Mouse (Mus musculus): Measurements from ENCODE around the gene Defb20. TPM values are rescaled to one million over a fixed set of nuclear protein-coding genes. Genes with fewer than 3 reads are reported as not detected.

The Defb20 gene
- polyA plus RNA-seq (2017; shearing (Covaris generic)) = not detected

DNA sequence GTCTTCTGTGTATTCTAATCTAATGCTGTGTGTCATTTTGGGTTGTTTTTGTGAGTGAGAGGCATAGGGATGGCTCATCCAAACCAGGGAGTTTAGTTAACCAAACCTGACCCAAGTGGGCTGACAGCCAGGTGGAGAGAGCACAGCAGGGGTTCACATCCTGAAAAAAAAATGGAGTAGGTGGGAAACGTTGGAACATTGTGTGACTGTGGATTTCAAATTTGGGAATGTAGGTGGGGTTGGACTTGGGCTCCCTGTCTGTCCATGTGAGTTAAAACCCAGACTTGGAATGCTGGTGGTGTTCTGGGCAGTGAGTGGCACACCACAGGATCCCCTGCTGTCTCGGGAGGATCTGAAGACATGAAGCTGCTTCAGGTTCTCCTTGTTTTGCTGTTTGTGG is at the start of gene Defb20:
Gene Defb20, plus strand, starts transcription at position 301 of the 400 bp plus-strand sequence.

DNA sequence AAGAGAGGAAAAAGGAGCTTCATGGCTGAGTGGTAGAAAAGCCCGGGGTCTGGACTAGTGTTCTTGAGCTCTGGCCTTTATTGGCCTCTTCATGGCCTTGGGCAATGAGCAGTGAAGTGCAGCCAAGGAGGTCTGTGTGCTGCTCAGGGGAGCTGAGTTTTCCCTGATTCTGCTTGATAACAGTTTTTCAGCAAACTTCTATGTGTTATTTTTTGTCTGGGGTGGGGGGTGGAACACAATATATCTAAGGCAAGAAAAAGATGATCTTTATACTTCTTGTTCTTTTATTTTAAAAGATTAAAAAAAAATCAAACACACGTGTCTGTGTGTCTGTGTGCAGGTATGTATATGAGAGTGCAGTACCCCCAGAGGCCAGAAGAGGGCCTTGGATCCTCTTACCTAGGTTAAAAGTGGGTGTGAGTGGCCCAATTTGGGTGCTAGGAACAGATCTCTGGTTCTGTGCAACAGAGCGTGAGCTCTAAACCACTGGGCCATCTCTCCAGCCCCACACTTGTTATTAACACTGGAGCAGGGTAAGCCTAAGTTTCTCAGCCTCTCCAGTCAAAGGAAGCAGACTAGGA is 12.2 kb upstream of the Defb20 start, which contains the start of gene Defb23:
Gene Defb23, minus strand, starts transcription at position 51 of the 581 bp plus-strand sequence.

DNA sequence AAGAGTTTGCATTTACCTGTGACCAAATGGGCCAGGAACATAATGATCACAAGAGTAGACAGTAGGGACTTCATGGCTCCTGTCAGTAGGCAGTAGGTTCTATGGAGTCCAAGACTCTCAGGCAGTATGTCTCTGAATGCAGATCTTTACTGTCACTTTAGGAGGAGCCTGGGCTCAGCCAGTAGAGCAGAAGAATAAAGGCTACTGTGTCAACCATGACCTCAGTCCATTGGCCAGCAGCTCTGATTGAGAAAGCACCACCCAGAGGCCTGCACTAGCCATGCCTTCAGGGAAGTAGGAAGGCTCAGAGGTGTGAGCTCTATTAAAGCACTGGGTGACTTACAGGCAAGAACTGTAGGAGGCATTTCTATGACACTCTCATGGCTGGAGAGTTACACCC is 13.2 kb downstream of the Defb20 start, which contains the start of gene Defb22:
Gene Defb22, minus strand, starts transcription at position 101 of the 400 bp plus-strand sequence.

DNA sequence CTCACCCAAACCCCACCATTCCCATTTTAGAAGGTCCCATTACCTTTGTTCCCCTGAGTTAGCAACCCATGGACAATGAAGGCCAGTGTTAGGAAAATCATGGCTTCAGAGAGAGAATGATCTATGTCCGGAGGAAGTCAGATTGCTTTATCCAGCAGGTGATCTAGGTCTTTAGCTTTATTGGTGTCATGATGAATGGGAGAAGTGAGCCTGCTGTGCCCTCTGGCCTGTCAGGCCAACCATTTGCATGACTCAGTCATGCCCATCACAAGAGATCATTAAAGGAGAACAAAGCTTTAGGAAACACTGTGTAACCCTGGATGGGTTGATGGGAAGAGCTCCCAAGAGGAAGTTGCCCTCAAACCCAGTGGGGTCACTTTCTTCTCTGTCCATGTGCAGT is 34.7 kb downstream of the Defb20 start, which contains the start of gene Defb26:
Gene Defb26, minus strand, starts transcription at position 101 of the 400 bp plus-strand sequence.

DNA sequence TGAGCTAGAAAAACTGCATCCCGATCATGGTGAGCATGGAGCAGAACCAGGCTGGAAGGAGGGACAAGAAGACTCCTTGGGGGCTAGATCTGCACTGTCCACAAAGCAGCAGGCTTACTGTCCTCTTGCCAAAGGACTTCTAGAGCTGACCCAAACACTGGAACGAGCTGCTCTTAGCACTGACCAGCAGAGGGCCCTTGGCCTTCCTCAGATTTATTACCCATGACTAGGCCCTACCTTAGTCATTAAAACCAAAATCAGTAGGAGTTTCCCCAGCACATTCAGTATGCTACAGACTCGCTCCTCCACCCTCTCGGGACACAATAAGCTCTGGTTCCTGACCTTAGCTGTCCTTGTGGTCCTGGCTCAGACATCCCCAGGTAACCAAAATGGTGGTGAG is 41.1 kb downstream of the Defb20 start, which contains the start of gene Defb28:
Gene Defb28, plus strand, starts transcription at position 275 of the 400 bp plus-strand sequence.

Other genes with a start within 250 kb of the Defb20 start
- 62.9 TPM for gene Tbc1d20, start 183.2 kb upstream of the Defb20 start, polyA plus RNA-seq (2017; shearing (Covaris generic))
- 247 TPM for gene Rbck1, start 144.4 kb upstream of the Defb20 start, polyA plus RNA-seq (2017; shearing (Covaris generic))
- gene Trib3, start 133.0 kb upstream of the Defb20 start, polyA plus RNA-seq (2017; shearing (Covaris generic)) = 4.6 TPM
- gene Nrsn2, start 100.4 kb upstream of the Defb20 start, polyA plus RNA-seq (2017; shearing (Covaris generic)) = not detected
- gene Sox12, start 79.0 kb upstream of the Defb20 start, polyA plus RNA-seq (2017; shearing (Covaris generic)) = 0.20 TPM
- 0.67 TPM for gene Zcchc3, start 62.0 kb upstream of the Defb20 start, polyA plus RNA-seq (2017; shearing (Covaris generic))
- gene 6820408C15Rik, start 61.5 kb upstream of the Defb20 start, polyA plus RNA-seq (2017; shearing (Covaris generic)) = not detected
- not detected for gene Defb23, start 12.4 kb upstream of the Defb20 start, polyA plus RNA-seq (2017; shearing (Covaris generic))
- not detected for gene Defb22, start 13.1 kb downstream of the Defb20 start, polyA plus RNA-seq (2017; shearing (Covaris generic))
- gene Defb26, start 34.6 kb downstream of the Defb20 start, polyA plus RNA-seq (2017; shearing (Covaris generic)) = not detected
- not detected for gene Defb28, start 41.2 kb downstream of the Defb20 start, polyA plus RNA-seq (2017; shearing (Covaris generic))
- not detected for gene Defb29, start 63.0 kb downstream of the Defb20 start, polyA plus RNA-seq (2017; shearing (Covaris generic))
- not detected for gene Gm17416, start 92.3 kb downstream of the Defb20 start, polyA plus RNA-seq (2017; shearing (Covaris generic))
- not detected for gene Defb21, start 95.7 kb downstream of the Defb20 start, polyA plus RNA-seq (2017; shearing (Covaris generic))
- gene Defb19, start 103.2 kb downstream of the Defb20 start, polyA plus RNA-seq (2017; shearing (Covaris generic)) = not detected
- not detected for gene Defb45, start 122.3 kb downstream of the Defb20 start, polyA plus RNA-seq (2017; shearing (Covaris generic))
- not detected for gene Defb36, start 127.3 kb downstream of the Defb20 start, polyA plus RNA-seq (2017; shearing (Covaris generic))
- gene Defb25, start 146.0 kb downstream of the Defb20 start, polyA plus RNA-seq (2017; shearing (Covaris generic)) = not detected
- not detected for gene Rem1, start 149.9 kb downstream of the Defb20 start, polyA plus RNA-seq (2017; shearing (Covaris generic))
- 169 TPM for gene H13, start 192.4 kb downstream of the Defb20 start, polyA plus RNA-seq (2017; shearing (Covaris generic))
- gene Mcts2, start 210.0 kb downstream of the Defb20 start, polyA plus RNA-seq (2017; shearing (Covaris generic)) = 4.3 TPM